Mouse (Mus musculus): Measurements from ENCODE around the gene Fermt2. TPM values are rescaled to one million over a fixed set of nuclear protein-coding genes. Genes with fewer than 3 reads are reported as not detected.
"Not testable (repeated sequence)": the region's sequence is repeated elsewhere in the genome, so short reads cannot be mapped to it uniquely, and the experiment has no call there.

Gene Fermt2
- polyA plus RNA-seq, 1 experiment, result 8.2 TPM

DNA sequence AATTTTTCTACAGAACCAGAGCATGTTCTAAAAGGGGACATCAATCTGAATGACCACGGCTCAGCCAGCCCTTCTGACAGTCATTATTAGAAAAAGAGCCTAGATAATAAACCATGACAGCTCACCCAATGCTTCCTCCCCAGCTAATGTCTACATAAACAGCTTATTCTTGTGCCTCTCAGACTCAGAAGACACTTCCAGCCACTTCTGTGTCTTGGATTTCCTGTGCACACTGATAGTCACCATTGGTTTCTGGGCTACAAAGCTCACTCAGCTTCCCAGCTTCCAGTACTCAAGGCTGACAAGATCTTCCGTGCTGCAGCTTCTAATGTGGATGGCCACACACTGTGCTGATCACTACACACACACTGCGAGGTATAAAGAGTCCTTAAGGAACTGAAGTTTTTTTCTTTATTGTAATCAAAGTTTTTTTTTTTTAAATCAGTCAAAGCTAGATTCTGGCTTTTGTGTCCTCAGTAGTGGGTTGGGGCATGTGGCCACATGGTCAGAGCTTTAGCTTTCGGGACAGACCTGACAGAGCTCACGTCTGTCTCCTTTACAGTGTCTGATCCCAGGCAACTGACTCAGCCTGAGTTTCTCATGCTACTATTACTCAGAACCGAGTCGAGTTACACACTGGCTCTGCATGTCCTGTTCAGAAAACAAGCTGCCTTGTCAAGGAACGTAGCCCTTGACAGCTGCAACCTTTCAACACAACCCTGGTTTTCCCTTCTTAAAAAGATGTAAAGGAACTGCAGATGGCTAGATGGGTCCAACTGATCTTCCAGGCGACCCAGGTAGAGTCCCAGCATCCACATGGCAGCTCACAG lies 50.7 kb downstream of the Fermt2 start:
- no peaks in the 10 kb centered on the region for H3K27me3 ChIP-seq (ENCODE audit: control insufficient read depth, insufficient read depth, low read length)
- H3K36me3 ChIP-seq (ENCODE audit: control insufficient read depth, insufficient read depth, low read length), result no peaks in the 10 kb centered on the region
- no peak overlapping the region for H3K4me3 ChIP-seq (ENCODE audit: control insufficient read depth, insufficient read depth, low read length)
- DNase-seq, result no peak
- TF ChIP-seq POLR2A (IDR thresholded peaks at IDR 0.05; ENCODE audit: control insufficient read depth, extremely low read depth, insufficient read depth, low read length, poor library complexity), result no peak
- TF ChIP-seq CTCF (IDR thresholded peaks at IDR 0.05; ENCODE audit: borderline replicate concordance, control insufficient read depth, extremely low read depth, insufficient read depth, low read length, poor library complexity), result no peak
- no peak overlapping the region for H3K27ac ChIP-seq (ENCODE audit: control insufficient read depth, insufficient read depth, low read length)
- 80% methylated on average over 9 of the region's 9 CpGs for WGBS
- H3K4me1 ChIP-seq (replicated peaks; ENCODE audit: control insufficient read depth, insufficient read depth, low read length), result no peaks in the 10 kb centered on the region

DNA sequence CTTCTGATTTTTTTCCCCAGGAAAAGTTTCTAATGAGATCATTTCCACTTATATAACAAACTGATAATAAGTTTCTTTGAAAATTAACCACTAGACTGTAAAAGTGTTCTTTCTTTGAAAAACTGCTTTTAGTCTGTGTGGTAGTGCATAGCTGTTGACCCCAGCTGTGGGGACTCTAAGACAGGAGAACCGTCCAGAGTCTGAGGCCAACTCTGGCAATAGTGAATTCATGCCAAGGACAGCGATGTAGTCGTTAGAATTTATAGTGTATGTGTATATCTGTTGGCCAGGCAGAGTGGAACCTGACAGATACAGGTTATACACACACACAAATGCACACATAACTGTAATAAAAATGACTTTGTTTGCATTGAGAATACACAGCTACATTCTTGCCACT lies 51.4 kb downstream of the Fermt2 start:
- H3K27me3 ChIP-seq (ENCODE audit: control insufficient read depth, insufficient read depth, low read length), result no peaks in the 10 kb centered on the region
- no peak for DNase-seq
- H3K4me3 ChIP-seq (ENCODE audit: control insufficient read depth, insufficient read depth, low read length), result no peak overlapping the region
- 86% methylated on average over 3 of the region's 3 CpGs for WGBS
- H3K27ac ChIP-seq (ENCODE audit: control insufficient read depth, insufficient read depth, low read length), result no peak overlapping the region
- TF ChIP-seq CTCF (IDR thresholded peaks at IDR 0.05; ENCODE audit: borderline replicate concordance, control insufficient read depth, extremely low read depth, insufficient read depth, low read length, poor library complexity) (no peak), POLR2A (IDR thresholded peaks at IDR 0.05; ENCODE audit: control insufficient read depth, extremely low read depth, insufficient read depth, low read length, poor library complexity) (no peak)
- H3K36me3 ChIP-seq (ENCODE audit: control insufficient read depth, insufficient read depth, low read length), result no peaks in the 10 kb centered on the region
- H3K4me1 ChIP-seq (replicated peaks; ENCODE audit: control insufficient read depth, insufficient read depth, low read length), result no peaks in the 10 kb centered on the region

GRCm38 (mm10) chr14:45477651-45478050 lies 52.3 kb downstream of the Fermt2 start:
- WGBS, result 81% methylated on average over 8 of the region's 8 CpGs
- DNase-seq, result no peak
- H3K27ac ChIP-seq (ENCODE audit: control insufficient read depth, insufficient read depth, low read length), result no peak overlapping the region

GRCm38 (mm10) chr14:45476990-45477389 lies 52.9 kb downstream of the Fermt2 start:
- Histone ChIP-seq H3K27me3 (ENCODE audit: control insufficient read depth, insufficient read depth, low read length) (no peaks in the 10 kb centered on the region), H3K27ac (ENCODE audit: control insufficient read depth, insufficient read depth, low read length) (no peak overlapping the region), H3K4me3 (ENCODE audit: control insufficient read depth, insufficient read depth, low read length) (no peak overlapping the region), H3K36me3 (ENCODE audit: control insufficient read depth, insufficient read depth, low read length) (no peaks in the 10 kb centered on the region), H3K4me1 (replicated peaks; ENCODE audit: control insufficient read depth, insufficient read depth, low read length) (no peaks in the 10 kb centered on the region)
- WGBS, result 95% methylated on average over 7 of the region's 7 CpGs
- no peak for DNase-seq
- no peak for TF ChIP-seq CTCF (IDR thresholded peaks at IDR 0.05; ENCODE audit: borderline replicate concordance, control insufficient read depth, extremely low read depth, insufficient read depth, low read length, poor library complexity)
- TF ChIP-seq POLR2A (IDR thresholded peaks at IDR 0.05; ENCODE audit: control insufficient read depth, extremely low read depth, insufficient read depth, low read length, poor library complexity), result no peak

More at GRCm38 (mm10) chr14:45477651-45478050, 52.3 kb downstream of the Fermt2 start:
- Histone ChIP-seq H3K4me3 (ENCODE audit: control insufficient read depth, insufficient read depth, low read length) (no peak overlapping the region), H3K4me1 (replicated peaks; ENCODE audit: control insufficient read depth, insufficient read depth, low read length) (no peaks in the 10 kb centered on the region), H3K36me3 (ENCODE audit: control insufficient read depth, insufficient read depth, low read length) (no peaks in the 10 kb centered on the region), H3K27me3 (ENCODE audit: control insufficient read depth, insufficient read depth, low read length) (no peaks in the 10 kb centered on the region)
- TF ChIP-seq POLR2A (IDR thresholded peaks at IDR 0.05; ENCODE audit: control insufficient read depth, extremely low read depth, insufficient read depth, low read length, poor library complexity) (no peak), CTCF (IDR thresholded peaks at IDR 0.05; ENCODE audit: borderline replicate concordance, control insufficient read depth, extremely low read depth, insufficient read depth, low read length, poor library complexity) (no peak)

- Histone ChIP-seq H3K36me3 (ENCODE audit: control insufficient read depth, insufficient read depth, low read length) (no peaks in the 10 kb centered on the region), H3K27me3 (ENCODE audit: control insufficient read depth, insufficient read depth, low read length) (no peaks in the 10 kb centered on the region)
- 96% methylated on average over 10 of the region's 10 CpGs for WGBS
Observed at GRCm38 (mm10) chr14:45472536-45472935, 57.4 kb downstream of the Fermt2 start.

DNA sequence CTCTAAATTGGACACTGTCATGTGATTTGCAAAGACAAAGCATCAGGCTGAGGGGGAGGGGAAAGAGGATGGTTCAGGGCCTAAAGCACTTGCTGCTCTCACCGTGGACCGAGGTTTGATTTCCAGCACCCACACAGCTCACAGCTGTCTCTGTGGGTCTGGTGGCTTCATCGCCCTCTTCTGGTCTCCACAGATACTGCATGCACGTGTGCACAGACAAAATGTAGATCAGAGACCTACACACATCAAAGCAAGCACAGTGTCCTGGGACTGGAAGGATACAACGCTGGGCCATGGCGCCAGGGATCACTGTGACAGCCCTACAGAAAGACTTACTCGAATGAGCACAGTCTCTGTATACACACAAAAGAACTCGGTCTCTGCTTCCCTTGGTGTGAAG lies 60.5 kb downstream of the Fermt2 start:
- 92% methylated on average over 8 of the region's 8 CpGs for WGBS
- H3K36me3 ChIP-seq (ENCODE audit: control insufficient read depth, insufficient read depth, low read length), result no peaks in the 10 kb centered on the region

More at GRCm38 (mm10) chr14:45472536-45472935, 57.4 kb downstream of the Fermt2 start:
- TF ChIP-seq POLR2A (IDR thresholded peaks at IDR 0.05; ENCODE audit: control insufficient read depth, extremely low read depth, insufficient read depth, low read length, poor library complexity) (no peak), CTCF (IDR thresholded peaks at IDR 0.05; ENCODE audit: borderline replicate concordance, control insufficient read depth, extremely low read depth, insufficient read depth, low read length, poor library complexity) (no peak)
- no peak for DNase-seq
- Histone ChIP-seq H3K4me3 (ENCODE audit: control insufficient read depth, insufficient read depth, low read length) (no peak overlapping the region), H3K27ac (ENCODE audit: control insufficient read depth, insufficient read depth, low read length) (no peak overlapping the region), H3K4me1 (replicated peaks; ENCODE audit: control insufficient read depth, insufficient read depth, low read length) (no peaks in the 10 kb centered on the region)

GRCm38 (mm10) chr14:45466371-45466770 lies 63.5 kb downstream of the Fermt2 start:
- WGBS, result 96% methylated on average over 8 of the region's 8 CpGs
- not testable (repeated sequence) for H3K4me3 ChIP-seq (ENCODE audit: control insufficient read depth, insufficient read depth, low read length); H3K36me3 ChIP-seq (ENCODE audit: control insufficient read depth, insufficient read depth, low read length); H3K4me1 ChIP-seq (replicated peaks; ENCODE audit: control insufficient read depth, insufficient read depth, low read length); H3K27me3 ChIP-seq (ENCODE audit: control insufficient read depth, insufficient read depth, low read length); H3K27ac ChIP-seq (ENCODE audit: control insufficient read depth, insufficient read depth, low read length); DNase-seq

More for the DNA sequence above, 60.5 kb downstream of the Fermt2 start:
- DNase-seq, result no peak
- Histone ChIP-seq H3K4me3 (ENCODE audit: control insufficient read depth, insufficient read depth, low read length) (no peak overlapping the region), H3K27me3 (ENCODE audit: control insufficient read depth, insufficient read depth, low read length) (no peaks in the 10 kb centered on the region), H3K4me1 (replicated peaks; ENCODE audit: control insufficient read depth, insufficient read depth, low read length) (no peaks in the 10 kb centered on the region), H3K27ac (ENCODE audit: control insufficient read depth, insufficient read depth, low read length) (no peak overlapping the region)
- TF ChIP-seq CTCF (IDR thresholded peaks at IDR 0.05; ENCODE audit: borderline replicate concordance, control insufficient read depth, extremely low read depth, insufficient read depth, low read length, poor library complexity), result no peak
- no peak for TF ChIP-seq POLR2A (IDR thresholded peaks at IDR 0.05; ENCODE audit: control insufficient read depth, extremely low read depth, insufficient read depth, low read length, poor library complexity)

Measured in thymus, adult 2 months (tissue).